In genomic region chr1:59762651-59763163, GRCm38 (mm10) we compare ENCODE assay signal across 8 mouse cellular contexts. TPM values are rescaled to one million over a fixed set of nuclear protein-coding genes. Genes with fewer than 3 reads are reported as not detected.
DNase-seq lines count a peak whose midpoint lies in the region; ATAC-seq and TF ChIP-seq lines count a peak whose summit lies in the region.

No protein-coding gene starts in this region.

- no peaks in the 10 kb centered on the region for H3K9me3 ChIP-seq in heart, embryonic 10.5 days
- no peaks in the 10 kb centered on the region for H3K9me3 ChIP-seq in MEL (replicated peaks; ENCODE audit: insufficient read depth, low read length)
- H3K9me3 ChIP-seq in heart, embryonic 15.5 days (replicated peaks), result no peaks in the 10 kb centered on the region
- no peaks in the 10 kb centered on the region for H3K9me3 ChIP-seq in lung, embryonic 16.5 days (ENCODE audit: control insufficient read depth, low read length)

- peaks cover 26% of the 10 kb centered on the region for H3K79me2 ChIP-seq in MEL (ENCODE audit: control insufficient read depth, insufficient read depth, low read length, poor library complexity)

- H3K27me3 ChIP-seq in heart, embryonic 10.5 days (ENCODE audit: insufficient read depth, poor library complexity, severe bottlenecking), result no peaks in the 10 kb centered on the region
- no peaks in the 10 kb centered on the region for H3K27me3 ChIP-seq in MEL (ENCODE audit: control insufficient read depth in 1 of 2, insufficient read depth in 2 of 2, low read length in 2 of 2)
- no peaks in the 10 kb centered on the region for H3K27me3 ChIP-seq in heart, embryonic 15.5 days
- no peaks in the 10 kb centered on the region for H3K27me3 ChIP-seq in lung, embryonic 16.5 days (ENCODE audit: control insufficient read depth, insufficient read depth, low read depth, low read length)

- whole genome bisulfite sequencing in heart, embryonic 10.5 days, result under 1% methylated on average over 44 of the region's 44 CpGs
- under 1% methylated on average over 44 of the region's 44 CpGs for WGBS in heart, embryonic 15.5 days
- WGBS in lung, embryonic 16.5 days, result under 1% methylated on average over 44 of the region's 44 CpGs

- TF ChIP-seq CTCF in MEL (IDR thresholded peaks at IDR 0.05 in 2 of 3, conservative IDR thresholded peaks at IDR 0.05 in 1 of 3; ENCODE audit: control insufficient read depth in 1 of 3, insufficient read depth in 1 of 3, low read depth in 2 of 3, low read length in 3 of 3, poor library complexity in 1 of 3, severe bottlenecking in 1 of 3), result no peak

- H3K4me2 ChIP-seq in heart, embryonic 15.5 days, result peak overlapping the region; percentile 70
- H3K4me2 ChIP-seq in lung, embryonic 16.5 days (ENCODE audit: low read depth, low read length), result peak overlapping the region; percentile 89

- H3K9ac ChIP-seq in MEL (ENCODE audit: control insufficient read depth, low read depth, low read length, poor library complexity, severe bottlenecking), result peak overlapping the region; percentile 99
- peak overlapping the region; percentile 86 for H3K9ac ChIP-seq in heart, embryonic 15.5 days
- peak overlapping the region; percentile 97 for H3K9ac ChIP-seq in lung, embryonic 16.5 days (ENCODE audit: low read length)

- peak overlapping the region; percentile 93 for H3K4me3 ChIP-seq in heart, embryonic 10.5 days
- peak overlapping the region; percentile 66 to 97 for H3K4me3 ChIP-seq in MEL (ENCODE audit: control insufficient read depth in 1 of 2, insufficient read depth in 1 of 2, low read depth in 2 of 2, low read length in 2 of 2)
- H3K4me3 ChIP-seq in heart, embryonic 15.5 days, result peak overlapping the region; percentile 96
- H3K4me3 ChIP-seq in lung, embryonic 16.5 days (ENCODE audit: low read length), result peak overlapping the region; percentile 96

- intact Hi-C loops in heart, postnatal 25 days (cut with DNase I), result loop anchor here (5.0 kb wide), 2 partner anchors 35 to 80 kb away; no protein-coding TSS in a partner anchor

- TF ChIP-seq POLR2A in MEL (IDR thresholded peaks at IDR 0.05; ENCODE audit: control insufficient read depth in 1 of 2, insufficient read depth in 1 of 2, low read depth in 1 of 2, low read length in 2 of 2, poor library complexity in 1 of 2), result no peak

- peak; percentile 28 for ATAC-seq in heart, embryonic 15.5 days (replicated peaks; ENCODE audit: insufficient number of reproducible peaks, insufficient read depth, low FRiP score, low read depth)
- ATAC-seq in lung, embryonic 16.5 days (ENCODE audit: low read depth), result peak; percentile 44

- peaks cover 10% of the 10 kb centered on the region; the same call in 1 of the 2 replicates for H3K4me1 ChIP-seq in heart, embryonic 10.5 days
- peaks cover 5 to 19% of the 10 kb centered on the region in 2 experiments; a peak in 3 of 4 replicates for H3K4me1 ChIP-seq in MEL (ENCODE audit: control insufficient read depth in 1 of 2, insufficient read depth in 2 of 2, low read length in 2 of 2)
- H3K4me1 ChIP-seq in heart, embryonic 15.5 days (replicated peaks), result peaks cover 16% of the 10 kb centered on the region
- peaks cover 4% of the 10 kb centered on the region; the same call in 1 of the 2 replicates for H3K4me1 ChIP-seq in lung, embryonic 16.5 days (replicated peaks; ENCODE audit: control insufficient read depth, insufficient read depth, low read length)

- H3K36me3 ChIP-seq in heart, embryonic 10.5 days, result no peaks in the 10 kb centered on the region
- peaks cover 0 to 15% of the 10 kb centered on the region in 2 experiments; a peak in 2 of 4 replicates for H3K36me3 ChIP-seq in MEL (ENCODE audit: control insufficient read depth in 1 of 2, insufficient read depth in 2 of 2, low read length in 2 of 2)
- no peaks in the 10 kb centered on the region for H3K36me3 ChIP-seq in heart, embryonic 15.5 days
- H3K36me3 ChIP-seq in lung, embryonic 16.5 days (ENCODE audit: control insufficient read depth, insufficient read depth, low read length), result no peaks in the 10 kb centered on the region

- H3K27ac ChIP-seq in heart, embryonic 10.5 days, result peak overlapping the region; percentile 99
- peak overlapping the region; percentile 87 for H3K27ac ChIP-seq in MEL (ENCODE audit: control insufficient read depth, low read depth, low read length)
- peak overlapping the region; percentile 99 for H3K27ac ChIP-seq in heart, embryonic 15.5 days
- H3K27ac ChIP-seq in lung, embryonic 16.5 days (ENCODE audit: low read length), result peak overlapping the region; percentile 100

- DNase-seq in heart, embryonic 10.5 days (ENCODE audit: low spot score), result peak; percentile 82
- DNase-seq in heart, postnatal 25 days (ENCODE audit: low spot score), result no peak
- DNase-seq in MEL (ENCODE audit: low read depth, low spot score), result peak; percentile 84
- peak; percentile 57 for DNase-seq in embryo, embryonic 11.5 days (ENCODE audit: low read depth, low spot score)
- peak; percentile 18 for DNase-seq in layer of hippocampus, adult 9-10 months (ENCODE audit: low spot score)
- DNase-seq in retina, postnatal 7 days (ENCODE audit: low read depth, low spot score), result peak; percentile 45

- TF ChIP-seq RAD21 in MEL (IDR thresholded peaks at IDR 0.05; ENCODE audit: low read depth, low read length), result no peak

- 0 out of 4 replicates have a peak, but pooled peaks of 1 of the 2 experiments have one; percentile 5 for TF ChIP-seq EP300 in MEL (IDR thresholded peaks at IDR 0.05; ENCODE audit: low read depth in 1 of 2, low read length in 2 of 2)

TF ChIP-seq in MEL, 35 proteins besides CTCF, POLR2A, EP300 and RAD21 (continues in another document):
- TF ChIP-seq NRF1 (IDR thresholded peaks at IDR 0.05; ENCODE audit: insufficient read depth, low read depth, low read length, poor library complexity, severe bottlenecking) (0 out of 2 replicates have a peak, but pooled peaks have one; percentile 9), RCOR1 (IDR thresholded peaks at IDR 0.05; ENCODE audit: low read depth, low read length) (no peak), CHD2 (IDR thresholded peaks at IDR 0.05; ENCODE audit: low read length) (no peak), SIN3A (IDR thresholded peaks at IDR 0.05; ENCODE audit: low read length) (peak; percentile 43; the same call in 1 of the 2 replicates), USF1 (IDR thresholded peaks at IDR 0.05; ENCODE audit: low read depth, low read length) (no peak), MAX (IDR thresholded peaks at IDR 0.05; ENCODE audit: low read length) (peak; percentile 49), MAFK (IDR thresholded peaks at IDR 0.05; ENCODE audit: borderline replicate concordance, low read depth, low read length) (no peak), E2F4 (IDR thresholded peaks at IDR 0.05; ENCODE audit: borderline replicate concordance, low read depth, low read length) (no peak), JUND (IDR thresholded peaks at IDR 0.05; ENCODE audit: low read depth, low read length) (no peak), MYC (IDR thresholded peaks at IDR 0.05; ENCODE audit: low read depth, low read length) (no peak; the same call in 1 of the 2 replicates), TBP (IDR thresholded peaks at IDR 0.05; ENCODE audit: low read depth, low read length) (no peak; the same call in 1 of the 2 replicates), MEF2A (IDR thresholded peaks at IDR 0.05; ENCODE audit: extremely low read depth, insufficient replicate concordance, low read depth, low read length, poor library complexity, severe bottlenecking) (no peak), CHD1 (IDR thresholded peaks at IDR 0.05; ENCODE audit: low read depth, low read length) (0 out of 2 replicates have a peak, but pooled peaks have one; percentile 83), GABPA (IDR thresholded peaks at IDR 0.05; ENCODE audit: low read depth, low read length) (no peak), ZMIZ1 (IDR thresholded peaks at IDR 0.05; ENCODE audit: low read depth, low read length) (no peak), POLR2AphosphoS5 (IDR thresholded peaks at IDR 0.05; ENCODE audit: borderline replicate concordance, low read depth, low read length) (no peak; the same call in 1 of the 2 replicates), USF2 (IDR thresholded peaks at IDR 0.05; ENCODE audit: borderline replicate concordance in 1 of 2, insufficient read depth in 1 of 2, low read depth in 1 of 2, low read length in 2 of 2) (no peak), ZC3H11A (IDR thresholded peaks at IDR 0.05; ENCODE audit: low read depth, low read length) (no peak), UBTF (IDR thresholded peaks at IDR 0.05; ENCODE audit: borderline replicate concordance, insufficient read depth, low read depth, low read length) (0 out of 2 replicates have a peak, but pooled peaks have one; percentile 69), ZNF384 (IDR thresholded peaks at IDR 0.05; ENCODE audit: low read depth, low read length) (no peak), ZKSCAN1 (IDR thresholded peaks at IDR 0.05; ENCODE audit: low read depth, low read length) (no peak), MYB (IDR thresholded peaks at IDR 0.05; ENCODE audit: low read depth, low read length) (no peak), KAT2A (conservative IDR thresholded peaks at IDR 0.05; ENCODE audit: low read depth, low read length) (no peak; the same call in 1 of the 2 replicates), NELFE (IDR thresholded peaks at IDR 0.05; ENCODE audit: low read depth, low read length) (no peak), ETS1 (IDR thresholded peaks at IDR 0.05; ENCODE audit: low read depth, low read length) (0 out of 2 replicates have a peak, but pooled peaks have one; percentile 8), TAL1 (IDR thresholded peaks at IDR 0.05; ENCODE audit: low read length) (no peak), MXI1 (IDR thresholded peaks at IDR 0.05; ENCODE audit: low read depth, low read length) (no peak), HCFC1 (IDR thresholded peaks at IDR 0.05; ENCODE audit: low read depth, low read length) (peak; percentile 20; the same call in 1 of the 2 replicates), MAZ (IDR thresholded peaks at IDR 0.05; ENCODE audit: low read depth, low read length) (no peak), SMC3 (IDR thresholded peaks at IDR 0.05; ENCODE audit: low read depth, low read length) (no peak), TCF12 (IDR thresholded peaks at IDR 0.05; ENCODE audit: low read depth, low read length) (peak; percentile 28), BHLHE40 (IDR thresholded peaks at IDR 0.05; ENCODE audit: borderline replicate concordance, low read depth, low read length) (no peak), GATA1 (IDR thresholded peaks at IDR 0.05; ENCODE audit: low read depth, low read length) (no peak)

RNA-seq across cellular contexts. Expression of gene Bmpr2, which starts 0.5 kb away (rescaled TPM):
- polyA plus RNA-seq in heart, embryonic 10.5 days (2016; fragmentation: Nextera tagmentation; extraction: Ambion mirVana), result 6.5 and 7.0 TPM in 2 replicates
- 10 to 100 TPM; 39.2 to 46.7 TPM for total RNA-seq in heart, postnatal 25 days (2021)
- total RNA-seq in MEL (2012; rRNA removed), result 2.3 and 2.6 TPM in 2 replicates
- 10 to 100 TPM in 1 of 2 experiments, 1 to 10 TPM in 1; 3.1 to 18.6 TPM for polyA plus RNA-seq in MEL (2012; ENCODE audit: insufficient read depth in 1 of 2, insufficient read length in 2 of 2, low read depth in 1 of 2, low replicate concordance in 2 of 2, missing spikeins in 1 of 2)
- 5.8 and 6.5 TPM in 2 replicates for polyA plus RNA-seq in heart, embryonic 15.5 days (2015; fragmentation: Nextera tagmentation; extraction: Ambion mirVana)
- 9.0 and 9.4 TPM in 2 replicates for polyA plus RNA-seq in lung, embryonic 16.5 days (2015; fragmentation: Nextera tagmentation; extraction: Ambion mirVana)
